Mouse (Mus musculus): ENCODE results near the gene Inip. TPM values are rescaled to one million over a fixed set of nuclear protein-coding genes. Genes with fewer than 3 reads are reported as not detected.

Gene Inip
- total and polyA plus RNA-seq, 2 experiments from 2014 or later, result 17.3 to 25.2 TPM

GRCm38 (mm10) chr4:59767717-59768116 lies 33.7 kb downstream of the Inip start:
- WGBS, result 52% methylated on average over 2 of the region's 2 CpGs
- no peak for ATAC-seq (ENCODE audit: insufficient read depth, low read depth)

GRCm38 (mm10) chr4:59765385-59766005 lies 35.9 kb downstream of the Inip start:
- Histone ChIP-seq H3K4me3 (ENCODE audit: low read depth, low read length) (no peak overlapping the region), H3K27me3 (ENCODE audit: control insufficient read depth, insufficient read depth, low read length) (no peaks in the 10 kb centered on the region), H3K27ac (ENCODE audit: low read depth) (peak overlapping the region; percentile 72), H3K9me3 (replicated peaks; ENCODE audit: control insufficient read depth, low read length) (no peaks in the 10 kb centered on the region), H3K4me1 (ENCODE audit: control insufficient read depth, insufficient read depth) (peaks cover 2% of the 10 kb centered on the region; the same call in 1 of the 2 replicates), H3K9ac (replicated peaks; ENCODE audit: low read depth, low read length) (no peak overlapping the region), H3K4me2 (ENCODE audit: low read depth, low read length) (peak overlapping the region; percentile 13; the same call in 1 of the 2 replicates), H3K36me3 (replicated peaks; ENCODE audit: control insufficient read depth, insufficient read depth, low read length) (peaks cover 6% of the 10 kb centered on the region; the same call in 1 of the 2 replicates)
- ATAC-seq (ENCODE audit: insufficient read depth, low read depth) (peak; percentile 60; the same call in 1 of the 2 replicates), DNase-seq (ENCODE audit: low spot score) (peak; percentile 64)
- WGBS, result 24% methylated on average over 7 of the region's 7 CpGs
- TF ChIP-seq EP300 (IDR thresholded peaks at IDR 0.05; ENCODE audit: low read depth), result no peak
- no peak for TF ChIP-seq CTCF (IDR thresholded peaks at IDR 0.05; ENCODE audit: low read depth)

More at GRCm38 (mm10) chr4:59767717-59768116, 33.7 kb downstream of the Inip start:
- Histone ChIP-seq H3K4me3 (ENCODE audit: low read depth, low read length) (no peak overlapping the region), H3K36me3 (replicated peaks; ENCODE audit: control insufficient read depth, insufficient read depth, low read length) (peaks cover 24% of the 10 kb centered on the region), H3K27me3 (ENCODE audit: control insufficient read depth, insufficient read depth, low read length) (no peaks in the 10 kb centered on the region), H3K4me2 (ENCODE audit: low read depth, low read length) (no peak overlapping the region), H3K9me3 (replicated peaks; ENCODE audit: control insufficient read depth, low read length) (no peaks in the 10 kb centered on the region), H3K4me1 (ENCODE audit: control insufficient read depth, insufficient read depth) (no peaks in the 10 kb centered on the region; the same call in 1 of the 2 replicates), H3K9ac (replicated peaks; ENCODE audit: low read depth, low read length) (no peak overlapping the region), H3K27ac (ENCODE audit: low read depth) (no peak overlapping the region)
- DNase-seq (ENCODE audit: low spot score), result no peak
- no peak for TF ChIP-seq CTCF (IDR thresholded peaks at IDR 0.05; ENCODE audit: low read depth)
- TF ChIP-seq EP300 (IDR thresholded peaks at IDR 0.05; ENCODE audit: low read depth), result no peak

- ATAC-seq (ENCODE audit: insufficient read depth, low read depth) (0 out of 2 replicates have a peak, but pooled peaks have one; percentile 13), DNase-seq (ENCODE audit: low spot score) (no peak)
- WGBS, result 35% methylated on average over 7 of the region's 7 CpGs
- H3K9ac ChIP-seq (replicated peaks; ENCODE audit: low read depth, low read length), result no peak overlapping the region
- H3K27ac ChIP-seq (ENCODE audit: low read depth), result peak overlapping the region; percentile 72
- TF ChIP-seq CTCF (IDR thresholded peaks at IDR 0.05; ENCODE audit: low read depth), result no peak
- no peak for TF ChIP-seq EP300 (IDR thresholded peaks at IDR 0.05; ENCODE audit: low read depth)
- H3K4me2 ChIP-seq (ENCODE audit: low read depth, low read length), result peak overlapping the region; percentile 13; the same call in 1 of the 2 replicates
- peaks cover 7% of the 10 kb centered on the region for H3K4me1 ChIP-seq (ENCODE audit: control insufficient read depth, insufficient read depth)
- no peaks in the 10 kb centered on the region for H3K9me3 ChIP-seq (replicated peaks; ENCODE audit: control insufficient read depth, low read length)
- H3K4me3 ChIP-seq (ENCODE audit: low read depth, low read length), result no peak overlapping the region
- no peaks in the 10 kb centered on the region for H3K27me3 ChIP-seq (ENCODE audit: control insufficient read depth, insufficient read depth, low read length)
- peaks cover under 1% of the 10 kb centered on the region; the same call in 1 of the 2 replicates for H3K36me3 ChIP-seq (replicated peaks; ENCODE audit: control insufficient read depth, insufficient read depth, low read length)
Observed at GRCm38 (mm10) chr4:59764950-59765349, 36.4 kb downstream of the Inip start.

- H3K27me3 ChIP-seq (ENCODE audit: control insufficient read depth, insufficient read depth, low read length), result no peaks in the 10 kb centered on the region
- ATAC-seq (ENCODE audit: insufficient read depth, low read depth) (no peak), DNase-seq (ENCODE audit: low spot score) (no peak)
- H3K4me1 ChIP-seq (ENCODE audit: control insufficient read depth, insufficient read depth), result peaks cover 23% of the 10 kb centered on the region
- TF ChIP-seq CTCF (IDR thresholded peaks at IDR 0.05; ENCODE audit: low read depth), result no peak
- no peak for TF ChIP-seq EP300 (IDR thresholded peaks at IDR 0.05; ENCODE audit: low read depth)
- WGBS, result 72% methylated on average over 4 of the region's 4 CpGs
- no peaks in the 10 kb centered on the region for H3K9me3 ChIP-seq (replicated peaks; ENCODE audit: control insufficient read depth, low read length)
- no peak overlapping the region for H3K9ac ChIP-seq (replicated peaks; ENCODE audit: low read depth, low read length)
- H3K36me3 ChIP-seq (replicated peaks; ENCODE audit: control insufficient read depth, insufficient read depth, low read length), result no peaks in the 10 kb centered on the region
- H3K4me3 ChIP-seq (ENCODE audit: low read depth, low read length), result no peak overlapping the region
- no peak overlapping the region for H3K4me2 ChIP-seq (ENCODE audit: low read depth, low read length)
- no peak overlapping the region for H3K27ac ChIP-seq (ENCODE audit: low read depth)
Observed at GRCm38 (mm10) chr4:59761365-59761729, 40.0 kb downstream of the Inip start.

- Histone ChIP-seq H3K4me3 (ENCODE audit: low read depth, low read length) (no peak overlapping the region), H3K4me2 (ENCODE audit: low read depth, low read length) (no peak overlapping the region), H3K4me1 (ENCODE audit: control insufficient read depth, insufficient read depth) (peaks cover 28% of the 10 kb centered on the region), H3K27ac (ENCODE audit: low read depth) (no peak overlapping the region), H3K9me3 (replicated peaks; ENCODE audit: control insufficient read depth, low read length) (no peaks in the 10 kb centered on the region), H3K9ac (replicated peaks; ENCODE audit: low read depth, low read length) (no peak overlapping the region), H3K27me3 (ENCODE audit: control insufficient read depth, insufficient read depth, low read length) (no peaks in the 10 kb centered on the region), H3K36me3 (replicated peaks; ENCODE audit: control insufficient read depth, insufficient read depth, low read length) (no peaks in the 10 kb centered on the region)
- DNase-seq (ENCODE audit: low spot score), result peak; percentile 26
- ATAC-seq (ENCODE audit: insufficient read depth, low read depth), result no peak
- 52% methylated on average over 10 of the region's 10 CpGs for WGBS
- TF ChIP-seq CTCF (IDR thresholded peaks at IDR 0.05; ENCODE audit: low read depth), result peak; percentile 72
- TF ChIP-seq EP300 (IDR thresholded peaks at IDR 0.05; ENCODE audit: low read depth), result no peak
Observed at GRCm38 (mm10) chr4:59760636-59761364, 40.6 kb downstream of the Inip start.
